Mouse (Mus musculus): ENCODE measurements around the gene Actl7a.

Gene Actl7a

DNA sequence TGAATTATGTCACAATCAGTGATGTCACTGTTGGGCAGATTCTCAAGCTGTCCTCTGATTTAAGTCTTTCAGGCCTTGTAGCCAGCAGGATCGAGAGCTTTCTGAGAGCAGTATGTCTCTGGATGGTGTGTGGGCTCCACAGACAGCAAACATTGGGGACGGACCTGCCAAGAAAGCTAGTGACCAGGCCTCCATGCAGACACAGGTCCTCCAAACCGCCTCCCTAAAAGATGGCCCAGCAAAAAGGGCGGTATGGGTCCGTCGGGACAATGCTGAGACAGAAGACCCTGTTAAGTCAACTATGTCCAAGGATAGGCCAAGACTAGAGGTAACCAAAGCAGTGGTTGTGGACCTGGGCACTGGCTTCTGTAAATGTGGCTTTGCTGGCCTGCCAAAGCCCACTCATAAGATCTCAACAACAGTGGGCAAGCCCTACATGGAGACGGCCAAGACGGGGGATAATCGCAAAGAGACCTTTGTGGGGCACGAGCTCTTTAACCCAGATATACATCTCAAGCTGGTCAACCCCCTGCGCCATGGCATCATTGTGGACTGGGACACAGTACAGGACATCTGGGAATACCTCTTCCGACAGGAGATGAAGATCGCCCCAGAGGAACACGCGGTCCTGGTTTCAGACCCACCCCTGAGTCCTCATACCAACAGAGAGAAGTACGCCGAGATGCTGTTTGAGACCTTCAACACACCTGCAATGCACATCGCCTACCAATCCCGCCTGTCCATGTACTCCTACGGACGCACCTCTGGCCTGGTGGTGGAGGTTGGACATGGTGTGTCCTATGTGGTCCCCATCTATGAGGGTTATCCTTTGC, at the start of gene Actl7a:
Gene Actl7a, plus strand, starts transcription at position 51 of the 833 bp plus-strand sequence.
- DNase-seq (ENCODE audit: low spot score): no peak

DNA sequence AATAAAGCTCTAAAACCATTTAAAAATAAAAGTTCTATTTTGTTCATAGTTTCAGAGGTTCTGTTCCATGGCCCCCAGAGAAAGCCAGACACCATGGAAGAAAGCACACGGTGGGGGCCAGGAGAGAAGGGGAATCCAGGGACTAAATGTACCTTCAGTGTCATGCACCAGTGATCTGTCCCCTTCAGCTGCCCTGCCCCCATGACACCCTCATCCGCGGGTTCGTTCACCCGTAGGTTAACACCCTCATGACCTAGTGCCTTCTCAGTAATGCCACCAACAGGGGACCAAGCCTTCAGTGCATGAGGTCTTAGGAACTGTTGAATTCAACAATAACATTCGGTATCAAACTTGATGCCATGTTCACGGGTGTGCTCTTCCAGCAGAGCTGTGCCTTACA, 46.8 kb upstream of the Actl7a start:
- DNase-seq (ENCODE audit: low spot score): no peak

DNA sequence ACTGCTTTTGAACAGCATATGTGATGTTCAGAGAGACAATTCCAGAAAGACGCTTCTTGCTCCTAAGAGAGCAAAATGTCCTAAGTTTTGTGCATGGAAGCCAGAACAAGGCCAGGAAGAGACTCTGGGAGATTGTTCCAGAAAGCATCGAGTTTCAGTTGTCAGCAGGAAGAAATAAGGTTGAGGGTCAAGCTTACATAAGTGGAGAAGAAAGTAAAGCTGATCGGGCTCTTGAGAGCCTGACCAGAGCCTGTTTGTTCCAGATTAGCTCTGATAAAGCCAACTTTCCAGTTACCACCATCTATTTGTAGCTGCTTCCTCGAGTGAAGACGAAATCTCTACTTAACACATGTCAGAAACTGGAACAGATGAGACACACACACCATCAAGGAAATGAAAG, 44.5 kb upstream of the Actl7a start:
- no peak for DNase-seq (ENCODE audit: low spot score)

DNA sequence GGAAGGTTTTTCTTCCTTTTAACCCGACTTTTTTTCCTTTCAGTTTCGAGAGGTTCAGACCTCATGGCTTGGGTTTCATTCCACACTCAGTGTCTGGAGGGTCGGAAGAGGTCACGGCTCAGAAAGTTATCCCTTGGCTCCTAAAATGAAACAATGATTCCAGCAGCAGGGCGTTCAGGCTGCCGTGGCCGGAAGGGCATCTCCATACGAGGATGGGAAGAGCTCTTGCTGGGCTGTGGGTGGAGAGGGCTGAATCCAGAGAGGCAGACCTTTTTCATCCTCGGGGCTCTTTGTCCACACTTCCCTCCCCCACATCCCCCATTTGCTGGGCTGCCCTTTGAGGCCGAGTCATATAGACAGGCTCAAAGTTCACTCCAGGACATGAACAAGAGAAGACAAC, 41.0 kb upstream of the Actl7a start:
- peak; percentile 14 for DNase-seq (ENCODE audit: low spot score)

DNA sequence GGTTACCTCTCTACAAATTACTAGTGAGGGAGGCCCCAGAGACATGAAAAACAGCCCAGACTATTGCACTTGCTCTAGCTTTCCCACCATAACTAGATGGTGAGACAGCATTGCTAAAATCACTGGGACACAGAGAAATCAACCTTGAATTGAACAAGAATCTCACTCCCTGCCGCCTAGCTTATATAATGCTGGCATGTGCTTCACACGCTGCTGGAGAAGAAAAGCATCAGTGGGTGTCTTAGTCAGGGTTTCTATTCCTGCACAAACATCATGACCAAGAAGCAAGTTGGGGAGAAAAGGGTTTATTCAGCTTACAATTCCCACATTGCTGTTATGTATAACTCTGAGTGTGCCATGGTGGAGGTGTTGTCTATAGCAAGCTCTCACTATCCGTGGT, 30.1 kb upstream of the Actl7a start:
- DNase-seq (ENCODE audit: low spot score): no peak

DNA sequence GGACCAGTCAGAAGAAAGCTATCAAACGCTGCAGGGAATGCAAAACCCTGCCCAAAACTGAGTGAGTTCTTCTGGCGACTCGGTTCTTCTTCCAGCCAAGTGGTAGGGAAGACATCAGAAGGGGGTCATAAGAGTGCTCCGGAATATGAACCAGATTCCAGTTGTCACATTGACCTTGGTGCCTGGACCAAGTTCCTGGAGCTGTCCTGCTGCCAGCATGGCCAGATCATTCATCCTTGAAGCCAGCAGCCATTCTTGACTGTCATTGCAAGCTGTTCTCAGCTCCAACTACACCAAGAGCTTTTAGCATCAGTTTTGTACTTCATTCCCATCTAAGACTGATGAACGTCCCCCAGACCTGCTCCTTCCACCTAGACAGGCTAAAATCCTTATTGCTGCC, 26.4 kb upstream of the Actl7a start:
- DNase-seq (ENCODE audit: low spot score): no peak

DNA sequence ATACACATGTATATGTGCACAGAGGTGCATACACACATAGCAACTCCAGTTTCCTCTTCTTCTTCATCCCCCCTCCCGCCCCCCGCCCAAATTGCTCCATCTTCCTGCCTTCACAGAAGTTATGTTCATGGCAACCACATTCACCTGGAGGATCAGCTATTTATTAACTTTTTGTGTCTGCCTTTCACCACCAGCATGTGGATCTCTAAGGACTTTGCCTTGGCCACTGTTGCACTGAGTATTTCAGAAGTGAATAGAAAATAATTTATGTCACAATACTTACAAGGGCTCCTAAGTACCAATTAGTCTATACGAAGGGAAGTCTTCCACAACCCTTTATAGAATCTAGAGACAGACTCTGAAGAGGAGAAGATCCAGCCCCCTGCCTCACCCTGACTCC, 25.3 kb upstream of the Actl7a start:
- DNase-seq (ENCODE audit: low spot score): no peak

DNA sequence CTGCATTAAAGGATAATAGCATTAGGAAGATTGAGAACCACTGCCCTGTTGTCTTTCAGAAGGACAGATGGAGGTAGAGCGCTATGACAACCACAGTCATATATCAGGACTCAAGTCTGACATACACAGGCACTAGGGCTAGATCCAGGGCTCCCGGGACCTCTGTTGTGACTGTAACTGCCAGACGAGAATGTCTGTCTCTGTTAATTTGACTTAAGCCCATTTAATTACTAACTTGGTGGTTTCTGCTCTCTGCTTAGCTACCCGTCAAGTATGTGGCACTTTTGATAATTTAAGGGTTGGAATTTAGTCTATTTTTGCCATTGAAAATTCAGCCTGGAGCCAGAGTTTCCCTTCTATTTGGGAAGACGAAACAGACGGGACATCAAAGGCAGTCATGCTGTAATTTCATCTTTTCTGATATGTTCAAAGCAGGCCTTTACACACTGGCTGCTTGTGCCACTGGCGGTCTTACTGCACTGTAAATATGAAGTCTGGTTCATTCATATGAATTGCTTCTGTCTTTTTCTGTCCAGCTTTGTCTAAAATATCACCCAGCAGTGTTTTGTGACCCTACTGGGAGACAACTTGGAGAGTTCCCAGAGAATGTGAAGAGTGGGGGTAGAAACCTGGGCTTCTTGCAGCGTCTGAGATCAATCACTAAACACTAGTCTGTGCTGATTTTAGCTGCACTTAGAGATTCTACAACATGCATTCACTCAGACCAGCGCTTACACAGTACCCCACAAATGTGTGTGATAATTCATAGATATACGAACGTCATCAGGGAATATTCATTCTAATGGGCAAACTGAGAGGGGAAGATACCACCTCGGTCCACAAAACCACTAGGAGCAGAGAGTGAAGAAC, 24.4 kb upstream of the Actl7a start:
- DNase-seq (ENCODE audit: low spot score): no peak

DNA sequence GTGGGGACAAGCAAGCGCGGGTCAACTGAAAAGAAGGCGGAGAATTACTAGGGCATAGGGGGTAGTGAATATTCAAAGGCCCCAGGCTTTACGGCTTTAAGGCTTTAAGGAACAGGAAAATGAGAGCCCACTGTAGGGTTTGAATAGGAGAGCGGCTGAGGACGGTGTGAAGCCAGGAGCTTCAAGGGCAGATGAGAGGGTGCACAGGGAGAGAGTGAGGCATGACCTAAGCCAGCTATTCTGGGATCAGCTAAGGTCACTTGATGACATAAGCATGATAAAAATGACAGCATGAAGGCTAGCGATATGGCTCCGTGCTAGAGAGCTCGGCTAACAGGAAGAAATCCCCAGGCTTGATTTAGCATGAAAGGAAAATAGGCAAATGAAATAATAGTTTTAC, 23.8 kb upstream of the Actl7a start:
- no peak for DNase-seq (ENCODE audit: low spot score)

DNA sequence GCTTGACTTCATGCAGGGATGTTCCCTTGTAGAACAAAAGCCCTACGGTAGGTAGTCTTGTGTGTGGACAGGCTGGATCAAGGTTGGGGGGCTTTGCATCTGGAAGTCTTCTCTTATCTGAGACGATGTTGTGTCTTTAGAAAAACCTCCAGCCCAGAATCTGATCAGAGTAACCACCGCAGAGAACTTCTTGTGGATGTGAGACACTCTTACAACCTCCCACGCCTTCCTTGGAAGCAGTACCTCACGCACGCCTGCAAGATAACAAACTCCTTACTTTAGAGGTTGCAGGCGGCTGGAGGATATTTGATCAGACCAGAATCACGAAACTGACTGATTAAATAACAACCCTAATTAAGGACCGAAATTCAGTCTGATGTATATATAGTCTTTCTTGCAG, 22.8 kb upstream of the Actl7a start:
- DNase-seq (ENCODE audit: low spot score): no peak

DNA sequence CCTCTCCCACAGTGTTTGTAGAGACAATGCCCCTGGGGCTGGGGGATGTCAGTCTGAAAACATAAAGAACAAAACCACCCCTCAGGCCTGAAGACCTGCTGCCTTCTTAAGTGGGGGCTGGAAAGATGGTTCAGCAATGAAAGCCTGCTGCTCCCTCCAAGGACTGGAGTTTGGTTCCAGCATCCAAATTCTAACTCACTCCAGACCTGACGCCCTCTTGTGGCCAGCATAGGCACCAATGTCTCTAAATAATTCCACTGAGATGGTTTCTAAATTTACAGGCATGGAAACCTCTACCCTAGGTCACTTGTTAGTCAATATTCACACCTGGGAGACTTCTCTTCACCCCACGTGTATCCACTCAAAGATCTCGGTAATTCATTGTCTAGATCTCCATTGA, 21.7 kb upstream of the Actl7a start:
- peak; percentile 17 for DNase-seq (ENCODE audit: low spot score)

DNA sequence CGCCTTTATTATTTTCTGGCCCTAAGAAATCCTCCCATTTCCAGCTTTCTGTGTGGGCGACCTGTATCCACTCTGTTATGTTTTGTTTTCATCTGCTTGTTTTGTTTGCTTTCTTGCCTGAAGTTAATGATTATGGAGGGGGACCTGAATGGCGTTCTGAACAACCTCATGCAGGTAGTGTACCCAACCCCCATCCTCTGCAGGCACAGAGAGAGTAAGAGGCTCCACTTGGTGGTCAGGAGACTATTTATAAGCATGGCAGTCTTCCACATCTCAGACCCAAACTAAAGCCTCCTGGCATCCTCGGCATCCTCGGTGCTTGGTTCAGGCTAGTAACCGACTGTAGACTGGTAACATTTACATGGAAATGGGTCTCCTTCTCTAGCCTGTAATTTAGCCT, 20.9 kb upstream of the Actl7a start:
- DNase-seq (ENCODE audit: low spot score): no peak

DNA sequence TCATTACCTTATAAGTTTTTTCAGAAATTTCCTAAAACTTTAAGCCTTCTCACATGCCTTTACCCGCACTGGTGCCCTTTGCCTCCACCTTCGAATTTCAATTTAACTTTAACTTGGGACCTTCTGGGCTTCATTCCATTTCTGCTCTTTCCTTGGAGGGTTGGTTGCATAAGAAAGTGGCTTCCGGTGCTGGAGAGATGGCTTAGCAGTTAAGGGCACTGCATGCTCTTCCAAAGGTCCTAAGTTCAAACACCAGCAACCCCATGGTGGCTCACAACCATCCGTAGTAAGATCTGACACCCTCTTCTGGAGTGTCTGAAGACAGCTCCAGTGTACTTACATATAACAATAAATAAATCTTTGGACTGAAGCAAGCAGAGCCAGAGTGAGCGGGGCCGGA, 20.0 kb upstream of the Actl7a start:
- no peak for DNase-seq (ENCODE audit: low spot score)

DNA sequence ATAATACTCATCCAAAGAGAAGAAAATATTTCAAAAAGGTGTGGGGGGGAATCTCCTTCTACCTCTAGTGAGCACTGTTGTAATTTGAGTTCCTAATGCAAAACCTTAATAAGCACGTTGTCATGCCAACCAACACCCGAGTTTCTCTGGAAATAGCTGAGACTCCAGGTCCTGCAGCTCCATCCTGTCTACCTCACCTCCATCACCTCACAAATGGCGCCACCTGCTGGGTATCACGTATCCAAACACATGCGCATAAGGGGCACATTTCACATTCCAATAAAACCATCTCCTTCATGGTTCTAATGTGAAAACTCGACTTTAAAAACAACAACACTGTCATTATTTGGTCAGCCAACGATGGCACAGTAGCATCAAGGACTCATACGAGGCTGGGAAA, 17.4 kb upstream of the Actl7a start:
- DNase-seq (ENCODE audit: low spot score): no peak

DNA sequence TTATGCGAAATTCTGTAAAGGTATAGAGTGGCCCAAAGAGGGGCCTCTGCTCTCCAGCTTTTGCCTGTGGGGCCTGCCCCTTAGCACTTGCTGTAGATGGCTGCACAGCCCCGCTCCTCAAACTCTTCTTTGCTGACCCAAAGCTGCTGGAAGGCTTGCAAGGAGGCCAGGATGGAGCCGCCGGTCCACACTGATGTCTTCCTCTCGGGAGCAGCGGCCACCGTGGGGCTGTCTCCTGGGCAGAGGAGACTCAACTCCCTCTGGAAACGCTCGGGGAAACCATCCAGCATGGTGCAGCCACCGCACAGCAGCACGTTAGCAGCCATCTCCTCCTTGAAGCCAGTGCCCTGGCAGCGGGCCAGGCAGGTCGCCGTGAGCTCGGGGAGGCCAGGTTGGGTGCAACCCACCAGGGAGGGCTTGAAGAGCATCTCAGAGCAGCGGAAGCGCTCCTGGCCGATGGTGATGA, 3.2 kb upstream of the Actl7a start, which contains the start of gene Gm26657:
Gene Gm26657, plus strand, starts transcription at position 51 of the 466 bp plus-strand sequence.
- DNase-seq (ENCODE audit: low spot score): no peak

DNA sequence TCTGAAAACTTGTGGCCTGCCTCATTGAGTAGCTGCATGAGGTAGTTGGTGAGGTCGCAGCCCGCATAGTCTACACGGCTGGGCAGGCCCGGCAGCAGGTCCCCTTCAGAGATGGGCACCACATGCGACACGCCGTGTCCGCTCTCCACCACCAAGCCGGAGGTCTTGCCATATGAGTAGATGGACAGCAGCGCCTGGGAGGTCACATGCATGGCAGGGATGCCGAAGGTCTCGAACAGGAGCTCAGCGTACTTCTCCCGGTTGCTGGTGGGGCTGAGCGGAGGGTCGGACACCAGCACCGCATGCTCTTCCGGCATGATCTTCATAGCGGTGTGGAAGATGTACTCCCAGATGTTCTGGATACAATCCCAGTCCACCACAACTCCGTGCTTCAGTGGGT, 2.6 kb upstream of the Actl7a start:
- no peak for DNase-seq (ENCODE audit: low spot score)

DNA sequence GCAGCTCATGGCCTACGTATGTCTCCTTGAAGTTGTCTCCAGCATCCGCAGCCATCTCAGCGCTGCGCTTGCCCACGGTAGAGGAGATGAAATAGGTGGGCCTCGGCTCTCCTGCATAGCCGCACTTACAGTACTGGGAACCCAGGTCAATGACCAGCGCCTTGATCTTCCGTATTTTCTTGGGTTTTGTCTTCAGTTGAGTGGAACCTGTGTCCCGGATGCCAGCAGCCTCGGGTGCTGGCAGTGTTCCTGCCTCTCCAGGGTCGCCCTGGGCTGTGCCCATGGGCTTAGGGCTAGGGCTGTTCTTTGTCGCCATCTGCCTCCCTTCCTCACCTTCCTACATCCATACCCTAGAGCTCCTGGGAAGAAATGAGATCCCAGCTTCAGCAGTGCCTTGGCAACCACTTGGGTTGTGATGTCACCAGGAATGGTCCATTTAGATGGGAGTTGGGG, 2.1 kb upstream of the Actl7a start, which contains the start of gene Actl7b:
Gene Actl7b, minus strand, starts transcription at position 403 of the 453 bp plus-strand sequence.
- no peak for DNase-seq (ENCODE audit: low spot score)

DNA sequence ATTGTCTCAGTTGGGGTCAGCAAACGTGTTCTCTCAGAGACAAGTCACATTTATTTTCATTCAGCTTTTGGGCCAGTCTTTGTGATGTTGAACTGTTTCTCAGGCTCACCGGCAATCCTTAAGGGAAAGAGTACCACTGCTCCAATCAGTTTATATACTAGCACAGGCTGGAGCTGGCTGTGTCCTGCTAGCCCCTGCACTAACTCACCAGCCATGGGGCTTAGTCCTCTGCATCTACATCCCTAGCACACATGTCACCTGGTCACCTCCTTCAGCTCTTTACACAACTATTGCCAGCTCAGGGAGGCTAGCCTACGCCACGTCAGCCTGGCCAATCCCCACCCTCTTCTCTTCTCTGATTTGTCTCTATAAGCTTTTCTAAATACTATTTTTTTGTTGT, 515 bp upstream of the Actl7a start:
- no peak for DNase-seq (ENCODE audit: low spot score)

DNA sequence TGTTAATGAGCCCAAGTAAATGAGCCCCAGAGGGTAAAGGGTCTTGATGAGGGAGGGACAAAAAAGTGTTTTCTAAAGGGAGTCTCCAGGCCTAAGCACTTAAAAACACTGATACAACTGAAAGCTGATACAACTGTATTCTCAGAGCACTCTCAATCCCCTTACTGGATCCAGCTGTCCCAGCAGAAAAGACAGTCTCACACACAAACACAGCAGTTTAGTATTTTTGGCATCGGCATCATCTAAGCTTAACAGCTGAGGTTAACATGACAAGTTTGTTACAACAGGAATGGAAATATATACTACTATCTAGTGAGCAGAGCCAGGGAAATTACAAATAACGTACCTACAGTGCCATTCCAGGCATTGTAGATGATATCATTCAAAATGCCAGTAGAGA, 3.1 kb downstream of the Actl7a start:
- DNase-seq (ENCODE audit: low spot score): no peak

DNA sequence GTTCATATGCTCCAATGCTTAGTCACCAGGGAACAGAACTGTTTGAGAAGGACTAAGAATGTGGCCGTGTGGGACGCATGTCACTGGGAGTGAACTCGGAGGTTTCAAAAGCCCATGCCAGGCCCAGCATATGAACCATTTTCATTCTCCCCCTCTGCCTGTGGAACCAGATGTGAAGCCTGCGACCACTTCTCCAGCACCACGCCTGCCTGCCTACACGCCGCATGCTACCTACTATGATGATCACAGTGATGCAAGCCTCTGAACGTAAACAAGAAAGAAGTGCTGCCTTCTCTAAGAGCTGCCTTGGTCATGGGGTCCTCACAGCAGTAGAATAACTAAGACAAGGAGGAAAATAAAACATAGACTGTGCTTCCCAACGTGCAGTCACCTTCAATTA, 4.2 kb downstream of the Actl7a start:
- no peak for DNase-seq (ENCODE audit: low spot score)

DNA sequence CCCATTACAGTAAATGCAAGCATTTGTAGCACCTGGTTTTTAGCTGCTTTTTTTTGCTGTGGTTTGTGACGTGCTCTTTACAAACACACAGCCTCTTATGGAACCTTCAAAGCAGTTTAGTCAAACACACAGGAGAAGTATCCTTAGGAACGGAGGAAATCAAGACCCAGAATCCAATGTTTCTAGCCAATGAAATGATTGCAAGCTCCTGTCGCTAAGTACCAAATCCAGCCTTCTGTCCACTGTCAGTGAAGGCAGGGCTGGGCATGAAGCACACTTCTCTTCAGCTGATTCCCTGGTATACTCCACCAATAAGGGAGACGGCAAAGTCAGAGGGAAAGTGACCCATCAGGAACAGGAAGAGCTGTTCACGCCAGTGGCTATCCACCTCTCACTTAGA, 12.8 kb downstream of the Actl7a start:
- DNase-seq (ENCODE audit: low spot score): no peak

DNA sequence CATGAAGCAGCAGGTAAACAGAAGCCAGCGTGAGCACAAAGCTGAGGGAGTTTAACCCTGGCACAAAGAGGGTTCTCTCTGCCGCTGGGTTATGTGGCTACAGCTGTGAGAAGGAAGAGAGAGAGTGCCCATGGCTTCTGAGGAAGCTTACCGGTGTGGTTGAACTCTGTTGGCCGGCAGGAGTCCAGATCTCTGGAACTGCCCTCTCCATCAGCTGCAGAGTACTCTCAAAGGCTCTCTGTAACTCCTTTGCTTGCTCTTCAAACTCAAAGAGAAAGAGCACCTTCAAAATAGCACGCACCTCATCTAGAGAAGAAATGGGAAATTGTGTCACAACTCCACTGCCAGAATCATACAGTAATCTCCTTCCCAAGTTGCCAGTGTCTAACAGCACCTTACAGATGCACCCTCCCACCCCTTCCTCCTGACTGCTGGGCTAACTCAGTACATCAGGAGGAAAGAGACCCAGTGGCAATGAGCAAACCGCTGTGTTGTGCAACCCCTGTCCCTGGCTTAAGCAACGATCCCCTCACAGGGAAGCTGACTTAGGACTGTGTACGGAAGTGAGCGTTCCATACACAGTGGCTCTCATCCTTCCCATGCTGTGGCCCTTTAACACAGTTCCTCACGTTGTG, 13.9 kb downstream of the Actl7a start:
- no peak for DNase-seq (ENCODE audit: low spot score)

Data from MN1 (cell line).